Mouse (Mus musculus) hindbrain, embryonic 11.5 days (tissue): ENCODE data around the gene Clic6. TPM values are rescaled to one million over a fixed set of nuclear protein-coding genes. Genes with fewer than 3 reads are reported as not detected.

Experiments
- ATAC-seq: fragments of 200-750 bp; cut with Nextera tagmentation; 2 replicates; pipeline ENCODE4 v1.8.0; 2017; ENCODE audit warnings: mild to moderate bottlenecking, moderate TSS enrichment, moderate library complexity; ENCODE audit not compliant: low FRiP score
- DNase-seq: peaks from one replicate; pipeline ENCODE4 v3.0.0-alpha.2; 2015; ENCODE audit warnings: low spot score
- H3K27ac ChIP-seq: fragments of 300-500 bp; sonication (generic); 2 replicates; pipeline ENCODE4 v1.5.1; 2014; ENCODE audit warnings: mild to moderate bottlenecking, low read depth, low read length
- H3K27me3 ChIP-seq: fragments of 300-500 bp; sonication (generic); 2 replicates; pipeline ENCODE4 v1.6.1; 2014; ENCODE audit warnings: mild to moderate bottlenecking, low read length, moderate library complexity, mixed read lengths; ENCODE audit not compliant: control insufficient read depth, insufficient read depth
- H3K36me3 ChIP-seq: fragments of 300-500 bp; sonication (generic); 2 replicates; pipeline ENCODE4 v1.6.1; 2014; ENCODE audit warnings: mild to moderate bottlenecking, low read length, moderate library complexity, mixed read lengths; ENCODE audit not compliant: control insufficient read depth, insufficient read depth
- H3K4me1 ChIP-seq: fragments of 300-500 bp; sonication (generic); replicated peaks from 2 replicates; pipeline ENCODE4 v1.6.1; 2014; ENCODE audit warnings: low read length, mixed read lengths; ENCODE audit not compliant: control insufficient read depth, insufficient read depth
- H3K4me2 ChIP-seq: fragments of 300-500 bp; sonication (generic); replicated peaks from 2 replicates; pipeline ENCODE4 v1.6.1; 2014; ENCODE audit warnings: mild to moderate bottlenecking, low read depth, low read length
- H3K4me3 ChIP-seq: fragments of 300-500 bp; sonication (generic); 2 replicates; pipeline ENCODE4 v1.5.1; 2014; ENCODE audit warnings: low read depth, low read length
- H3K9ac ChIP-seq: fragments of 300-500 bp; sonication (generic); 2 replicates; pipeline ENCODE4 v1.6.1; 2014; ENCODE audit warnings: low read depth, low read length
- H3K9me3 ChIP-seq: fragments of 300-500 bp; sonication (generic); 2 replicates; pipeline ENCODE4 v1.6.1; 2016; ENCODE audit warnings: low read length; ENCODE audit not compliant: control insufficient read depth
- WGBS: fragments of 180-500 bp; shearing (Covaris S2); extraction: QIAGEN DNeasy Blood & Tissue Kit; methylation state at CpG from one replicate; pipeline ENCODE4 v1.1.7; 2014; 5-methylcytosine and 5-hydroxymethylcytosine counted together
- polyA plus RNA-seq: library from polyadenylated mRNA; unstranded; fragments of >200 nt; fragmentation: Nextera tagmentation; extraction: Ambion mirVana; gene quantifications from 2 replicates; pipeline ENCODE4 v1.2.1, GENCODE M21; 2014

Clic6 gene
- polyA plus RNA-seq, 1 experiment from 2014 or later = 3.4 TPM

DNA sequence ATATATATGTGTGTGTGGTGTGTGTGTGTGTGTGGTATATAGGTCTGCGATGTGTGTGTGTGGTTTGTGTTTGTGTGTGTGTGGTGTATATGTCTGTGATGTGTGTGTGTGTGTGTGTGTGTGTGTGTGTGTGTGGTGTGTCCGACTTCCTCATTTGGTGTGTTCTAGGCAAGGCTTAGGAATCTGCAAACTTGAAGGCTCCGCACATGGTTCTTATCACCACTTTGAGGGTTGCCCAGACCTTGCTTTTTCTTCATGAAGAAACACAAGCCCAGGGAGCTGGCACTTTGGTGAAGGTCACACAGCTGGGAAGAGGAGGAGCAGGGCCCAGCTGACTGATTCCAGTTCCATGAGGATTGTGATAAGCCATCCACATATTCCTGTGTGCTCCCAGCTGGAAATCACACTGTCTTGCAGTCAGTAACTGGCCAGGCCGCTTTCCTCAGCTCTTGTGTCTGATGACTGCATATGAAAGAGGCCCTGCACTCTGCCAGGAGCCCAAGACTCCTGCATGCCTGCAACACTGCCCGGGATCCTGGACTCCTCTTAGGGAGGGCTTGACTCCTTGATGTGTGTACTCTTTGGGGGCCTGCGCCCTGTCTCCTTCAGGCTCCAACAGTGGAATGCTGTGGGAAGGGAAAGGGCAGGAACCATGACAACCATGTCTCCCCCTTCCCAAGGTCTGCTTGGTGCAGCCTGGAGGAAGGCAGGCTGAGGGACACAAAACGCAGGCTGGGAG lies 93.5 kb downstream of the Clic6 start:
- 80% methylated on average over 7 of the region's 7 CpGs for WGBS
- ATAC-seq = no peak
- Histone ChIP-seq H3K36me3 (no peaks in the 10 kb centered on the region), H3K9ac (no peak overlapping the region), H3K27me3 (no peaks in the 10 kb centered on the region), H3K4me2 (no peak overlapping the region), H3K4me3 (no peak overlapping the region), H3K27ac (no peak overlapping the region), H3K4me1 (no peaks in the 10 kb centered on the region), H3K9me3 (no peaks in the 10 kb centered on the region)
- DNase-seq = no peak

DNA sequence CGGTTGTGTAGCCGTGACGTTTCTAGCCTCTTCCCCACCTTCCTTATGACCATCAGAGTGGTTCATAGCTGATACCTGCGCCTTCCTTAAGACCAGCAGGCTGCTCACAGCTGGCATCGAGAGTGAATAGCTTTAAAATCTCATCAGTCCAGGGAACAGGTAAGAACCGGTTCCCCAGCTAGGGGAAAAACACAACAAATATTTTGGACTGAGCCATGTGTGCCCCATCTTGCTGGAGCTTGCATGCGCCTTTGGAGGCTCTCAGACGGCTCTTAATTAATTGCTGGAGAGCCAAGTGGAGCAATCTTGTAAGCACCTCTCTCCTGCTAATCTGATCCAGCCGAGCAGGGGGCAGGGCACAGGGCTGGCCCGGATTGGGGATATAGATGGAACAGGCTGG lies 95.4 kb downstream of the Clic6 start:
- no peak overlapping the region for H3K4me2 ChIP-seq
- no peak overlapping the region for H3K27ac ChIP-seq
- H3K9ac ChIP-seq = no peak overlapping the region
- no peak overlapping the region for H3K4me3 ChIP-seq
- DNase-seq = no peak
- ATAC-seq = no peak
- no peaks in the 10 kb centered on the region for H3K9me3 ChIP-seq
- H3K4me1 ChIP-seq = no peaks in the 10 kb centered on the region
- 86% methylated on average over 10 of the region's 10 CpGs for WGBS
- no peaks in the 10 kb centered on the region for H3K27me3 ChIP-seq
- no peaks in the 10 kb centered on the region for H3K36me3 ChIP-seq

DNA sequence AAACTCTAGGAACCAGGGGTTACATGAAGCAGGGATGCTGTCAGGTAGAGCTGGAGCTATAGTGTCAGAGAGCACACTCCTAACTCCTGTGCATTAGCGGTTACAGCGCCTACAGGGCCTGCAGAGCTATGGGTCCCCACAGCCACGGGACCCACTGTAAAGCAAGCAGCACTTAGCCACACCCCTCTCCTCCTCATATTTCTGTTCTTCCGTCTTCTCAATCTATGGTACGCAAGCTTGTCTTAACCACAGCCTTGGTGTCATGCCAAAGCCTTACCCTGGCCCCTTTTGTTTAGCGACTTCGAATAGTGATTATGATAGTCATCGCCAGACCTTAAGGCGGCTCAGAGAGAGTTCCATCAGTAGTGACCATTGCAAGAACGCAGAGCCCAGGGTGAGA lies 96.2 kb downstream of the Clic6 start:
- no peak overlapping the region for H3K9ac ChIP-seq
- 89% methylated on average over 10 of the region's 10 CpGs for WGBS
- H3K36me3 ChIP-seq = no peaks in the 10 kb centered on the region
- H3K4me2 ChIP-seq = no peak overlapping the region
- H3K27me3 ChIP-seq = no peaks in the 10 kb centered on the region
- no peak for ATAC-seq
- no peak overlapping the region for H3K4me3 ChIP-seq
- no peak overlapping the region for H3K27ac ChIP-seq
- H3K4me1 ChIP-seq = no peaks in the 10 kb centered on the region
- DNase-seq = no peak
- no peaks in the 10 kb centered on the region for H3K9me3 ChIP-seq

DNA sequence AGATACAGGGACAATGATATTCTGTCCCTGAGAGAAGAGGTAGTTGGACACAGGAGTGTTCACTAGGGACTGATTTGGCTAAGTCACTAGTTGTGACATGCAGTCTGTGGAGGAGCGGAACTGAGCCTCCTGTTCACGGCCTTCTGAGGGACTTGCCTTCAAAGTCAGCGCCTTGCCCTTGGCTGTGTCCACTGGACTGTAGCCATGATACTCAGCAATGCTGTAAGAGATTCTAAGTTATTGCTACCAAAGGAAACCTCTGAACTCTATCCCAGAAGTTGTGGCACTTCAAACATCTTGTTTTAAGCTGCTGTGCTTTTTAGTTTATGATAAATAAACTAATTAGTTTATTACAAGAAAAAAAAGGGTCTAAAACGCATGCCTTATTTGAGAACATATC lies 102.3 kb downstream of the Clic6 start:
- no peaks in the 10 kb centered on the region for H3K9me3 ChIP-seq
- no peak overlapping the region for H3K4me2 ChIP-seq
- no peaks in the 10 kb centered on the region for H3K27me3 ChIP-seq
- H3K27ac ChIP-seq = no peak overlapping the region
- WGBS = 95% methylated on average over 4 of the region's 4 CpGs
- H3K4me1 ChIP-seq = no peaks in the 10 kb centered on the region
- DNase-seq = no peak
- H3K4me3 ChIP-seq = no peak overlapping the region
- no peak for ATAC-seq
- H3K9ac ChIP-seq = no peak overlapping the region
- no peaks in the 10 kb centered on the region for H3K36me3 ChIP-seq

Other genes with a start within 250 kb of the Clic6 start
- gene Kcne2, start 193.3 kb upstream of the Clic6 start, polyA plus RNA-seq = 14.7 and 23.1 TPM in 2 replicates
- gene Smim11, start 184.4 kb upstream of the Clic6 start, polyA plus RNA-seq = 112 and 121 TPM in 2 replicates
- gene Fam243, start 164.3 kb upstream of the Clic6 start, polyA plus RNA-seq = not detected in 2 replicates
- gene Kcne1, start 126.3 kb upstream of the Clic6 start, polyA plus RNA-seq = 0.32 and 0.66 TPM in 2 replicates
- gene Rcan1, start 14.9 kb upstream of the Clic6 start, polyA plus RNA-seq = 39.3 and 45.3 TPM in 2 replicates